Mouse (Mus musculus) gastrocnemius, postnatal 10 days (tissue): ENCODE measurements around the gene BC049715. TPM values are rescaled to one million over a fixed set of nuclear protein-coding genes. Genes with fewer than 3 reads are reported as not detected.
"Not testable (repeated sequence)": the region's sequence is repeated elsewhere in the genome, so short reads cannot be mapped to it uniquely, and the experiment has no call there.

Source experiments
- DNase-seq: peaks from one replicate; pipeline ENCODE4 v3.0.0; 2021; ENCODE audit warnings: mixed read lengths
- total RNA-seq, 2 experiments: library from RNA; stranded (reverse); gene quantifications; 2 replicates each; pipeline ENCODE4 v1.2.3; 2021

The BC049715 gene
- total RNA-seq, 2 experiments from 2014 or later: 0.38 to 0.65 TPM

DNA sequence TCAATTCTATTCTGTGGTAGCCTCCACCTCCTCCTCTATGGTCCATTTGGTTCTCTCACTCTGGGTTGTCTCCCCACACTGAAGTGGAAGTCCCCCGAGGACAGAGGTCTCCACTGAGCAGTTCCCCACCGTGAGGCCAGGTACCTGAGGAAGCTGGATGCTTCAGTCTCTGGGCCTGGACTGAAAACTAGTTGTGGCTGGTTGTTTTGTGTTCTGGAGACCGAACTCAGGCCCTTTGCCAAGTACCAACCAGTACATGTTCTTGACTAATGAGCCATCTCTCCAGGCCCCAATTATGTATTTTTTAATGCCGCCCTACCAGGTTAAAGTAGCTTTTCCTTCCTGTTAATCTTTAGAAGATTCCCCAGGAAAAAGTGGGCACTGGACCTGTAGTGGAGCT, 24.9 kb downstream of the BC049715 start:
- no peak for DNase-seq

DNA sequence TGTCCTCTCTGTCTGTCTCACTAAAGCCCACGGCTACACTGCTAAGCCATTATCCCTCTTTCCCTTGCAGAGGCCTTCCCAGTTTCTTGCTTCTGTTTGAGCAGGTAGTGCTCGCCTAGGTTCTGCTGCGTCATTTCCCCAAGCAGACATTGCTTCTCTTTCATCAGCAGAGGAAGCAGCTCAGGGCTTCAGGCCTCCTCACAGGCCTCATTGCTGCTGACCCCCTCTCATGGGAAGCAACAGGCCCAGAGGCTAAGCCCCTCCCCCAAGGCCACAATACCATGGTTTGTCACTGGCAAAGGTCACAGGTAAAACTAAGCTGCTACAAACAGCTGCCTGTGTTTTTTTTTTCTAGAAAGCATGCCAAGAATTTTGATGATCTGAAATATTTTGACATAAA, 25.3 kb downstream of the BC049715 start:
- DNase-seq: no peak

DNA sequence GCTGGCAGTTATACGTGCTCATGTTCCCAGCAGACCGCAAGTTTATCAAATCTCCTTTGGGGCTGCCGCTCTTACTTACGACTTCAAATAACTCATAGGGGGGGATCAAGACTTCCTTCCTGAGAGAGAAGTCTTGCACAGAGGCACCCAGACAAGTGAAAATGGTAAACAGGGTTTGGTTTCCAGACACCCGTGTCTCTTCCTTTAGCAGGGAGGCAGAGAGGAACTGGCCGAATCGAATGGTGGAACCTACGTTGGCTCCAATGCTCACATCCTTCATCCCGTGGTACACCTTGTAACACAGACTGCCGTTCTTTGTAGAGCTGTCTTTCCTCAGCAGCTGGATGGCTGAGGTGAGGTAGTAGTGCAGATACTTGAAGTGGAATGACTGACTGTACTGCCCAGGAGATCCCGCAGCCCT, 26.9 kb downstream of the BC049715 start:
- DNase-seq: no peak

DNA sequence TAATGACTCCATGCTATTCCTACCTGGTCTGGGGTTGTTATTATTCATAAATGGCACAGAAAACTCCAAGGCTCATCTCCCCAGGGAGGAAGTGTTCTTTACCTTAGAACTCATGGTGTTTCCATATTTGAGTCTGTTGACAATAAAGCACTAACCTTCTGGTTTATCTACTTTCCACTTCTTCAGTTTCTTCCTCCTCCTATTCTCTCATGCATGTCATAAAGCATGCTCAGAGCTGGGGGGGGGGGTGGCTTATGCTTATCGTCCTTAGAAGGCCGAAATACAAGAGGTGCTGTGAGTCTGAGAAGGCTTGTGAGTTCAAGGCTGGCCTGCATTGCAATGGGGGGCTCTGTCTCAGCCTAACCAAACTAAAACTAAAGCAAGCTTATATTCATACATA, 27.8 kb downstream of the BC049715 start:
- no peak for DNase-seq

DNA sequence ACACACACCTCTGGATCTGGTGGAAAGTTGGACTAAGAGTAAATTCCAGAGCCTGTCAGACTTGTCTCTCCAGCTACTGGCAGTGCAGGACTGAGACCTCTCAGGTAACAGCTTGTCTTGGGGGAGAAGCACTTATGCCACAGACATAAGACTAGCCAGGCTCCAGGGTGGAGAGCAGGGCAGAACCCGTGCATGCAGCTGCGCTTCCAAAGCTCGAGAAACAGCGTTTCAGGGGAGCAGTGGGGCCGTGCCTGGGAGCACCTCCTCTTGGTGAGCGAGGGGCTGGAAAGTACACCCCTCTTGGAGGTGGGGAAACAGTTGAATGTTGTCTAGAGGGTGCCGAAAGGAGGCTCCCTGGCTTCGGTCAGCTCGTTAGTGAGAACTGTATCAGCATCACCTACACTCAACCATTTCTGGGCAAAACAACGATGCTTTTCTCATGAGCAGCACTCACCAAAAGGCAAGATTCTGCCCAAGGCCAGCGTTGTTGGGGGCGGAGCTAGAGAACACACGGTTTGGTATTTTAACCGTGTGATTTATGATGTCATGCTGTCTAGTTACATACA, 28.7 kb downstream of the BC049715 start:
- DNase-seq: no peak

DNA sequence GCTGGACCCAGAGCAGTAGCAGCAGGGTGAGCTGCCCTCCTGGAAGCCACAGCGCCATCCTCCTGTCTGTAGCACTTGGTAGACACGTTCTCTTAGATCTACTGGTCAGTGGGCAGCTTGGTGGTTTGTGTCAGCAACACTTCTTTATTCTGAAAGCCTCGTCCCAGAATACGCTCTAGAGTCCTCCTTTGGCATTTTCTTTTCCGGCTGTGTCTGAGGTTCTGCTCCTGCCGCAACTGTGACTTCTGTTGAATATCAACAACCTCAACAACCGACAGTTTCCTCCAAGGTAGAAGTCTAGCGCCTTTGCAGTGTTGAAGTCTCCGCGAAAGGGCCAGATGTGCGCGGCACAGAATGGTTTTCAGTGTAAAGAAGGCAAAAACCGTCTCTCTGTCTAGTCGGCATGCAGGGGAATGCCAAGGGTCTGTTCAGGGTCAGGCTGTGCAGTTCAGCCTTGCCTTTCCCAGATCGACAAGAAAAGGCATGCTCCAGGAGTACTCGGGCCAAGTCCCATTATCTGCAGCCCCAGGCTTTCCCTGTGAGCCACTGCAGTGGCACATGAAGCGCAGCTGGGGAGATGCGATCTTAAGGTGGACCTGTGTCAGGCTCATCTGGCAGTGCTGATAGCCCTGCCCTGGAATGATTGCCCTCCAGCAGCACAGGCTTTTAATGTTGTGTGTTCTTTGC, 29.9 kb downstream of the BC049715 start, which contains the start of gene Art4:
Gene Art4 (minus strand): TSS at position 548 of the 687 bp plus-strand sequence.
- no peak for DNase-seq

DNA sequence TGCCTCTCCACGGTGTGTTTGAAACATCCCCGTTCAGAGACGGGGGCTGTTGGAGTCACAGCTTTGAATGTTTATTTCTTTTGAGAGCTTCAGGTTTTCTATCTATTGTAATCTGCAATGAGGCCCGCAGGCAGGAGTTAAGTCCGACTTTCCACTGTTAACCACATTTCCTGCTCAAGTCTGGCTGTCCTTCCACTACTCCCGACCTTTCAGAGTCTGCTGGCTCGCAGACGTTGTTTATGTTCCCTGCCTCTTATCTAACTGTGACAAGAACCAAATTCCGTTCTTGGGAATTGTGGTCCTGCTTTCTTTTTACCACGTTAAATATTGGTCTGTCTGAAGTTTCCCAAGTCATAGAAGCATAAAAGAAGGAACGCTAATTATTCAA, 30.4 kb downstream of the BC049715 start:
- no peak for DNase-seq

DNA sequence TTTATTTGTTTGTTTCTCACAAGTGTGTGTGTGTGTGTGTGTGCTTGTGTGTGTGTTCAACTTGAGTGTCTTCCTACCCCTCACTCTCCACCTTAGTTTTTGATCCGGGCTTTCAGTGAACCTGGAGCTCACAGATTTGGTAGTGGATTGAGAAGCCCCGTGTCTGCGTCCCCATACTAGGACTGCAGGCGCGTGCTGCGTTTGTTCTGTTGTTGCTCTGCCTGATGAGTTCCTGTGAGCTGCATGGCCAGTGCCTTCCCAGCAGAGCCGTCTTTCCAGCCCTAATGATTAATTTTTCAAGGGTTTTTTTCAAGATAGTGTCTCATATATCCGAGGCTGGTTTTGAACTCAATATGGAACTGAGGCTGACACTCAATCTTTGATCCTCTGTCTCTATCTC, 31.0 kb downstream of the BC049715 start:
- DNase-seq: no peak

DNA sequence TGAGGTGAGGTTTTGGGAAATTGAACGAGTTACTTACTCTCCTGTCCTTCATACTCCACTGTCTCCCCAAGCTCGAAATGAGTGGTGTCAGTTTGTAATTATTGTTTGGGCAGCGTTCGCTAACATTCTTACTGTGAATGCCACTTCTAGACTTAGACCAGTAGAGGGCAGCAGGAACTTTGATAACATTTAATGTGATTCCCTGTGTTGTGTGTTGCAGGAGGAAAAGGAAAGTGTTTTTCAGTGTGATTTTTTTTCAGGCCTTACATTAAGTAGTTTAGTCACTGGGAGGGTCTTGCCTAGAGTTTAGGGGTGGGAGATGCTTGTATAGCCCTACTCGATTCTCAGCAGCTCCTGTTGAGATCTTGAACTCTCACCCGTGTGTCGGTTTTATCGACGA, 33.6 kb downstream of the BC049715 start:
- no peak for DNase-seq

DNA sequence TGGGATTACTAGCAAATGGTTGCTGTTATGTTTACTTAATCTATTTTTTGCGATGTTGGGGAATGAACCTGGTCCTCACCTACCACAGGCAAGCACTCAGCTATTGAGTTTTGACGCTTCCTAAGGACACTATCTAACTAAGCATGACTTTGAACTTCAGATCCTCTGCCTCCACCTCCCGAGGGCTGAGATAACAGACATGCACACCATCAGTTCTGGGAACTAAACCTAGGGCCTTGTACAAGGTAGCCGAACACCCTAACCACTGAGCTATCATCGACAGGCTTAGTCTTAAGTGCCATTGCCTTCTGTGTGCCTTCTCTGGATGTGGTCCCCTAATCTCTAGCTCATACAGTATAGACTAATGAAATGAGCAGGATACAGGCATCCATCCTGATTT, 37.9 kb downstream of the BC049715 start:
- DNase-seq: no peak

DNA sequence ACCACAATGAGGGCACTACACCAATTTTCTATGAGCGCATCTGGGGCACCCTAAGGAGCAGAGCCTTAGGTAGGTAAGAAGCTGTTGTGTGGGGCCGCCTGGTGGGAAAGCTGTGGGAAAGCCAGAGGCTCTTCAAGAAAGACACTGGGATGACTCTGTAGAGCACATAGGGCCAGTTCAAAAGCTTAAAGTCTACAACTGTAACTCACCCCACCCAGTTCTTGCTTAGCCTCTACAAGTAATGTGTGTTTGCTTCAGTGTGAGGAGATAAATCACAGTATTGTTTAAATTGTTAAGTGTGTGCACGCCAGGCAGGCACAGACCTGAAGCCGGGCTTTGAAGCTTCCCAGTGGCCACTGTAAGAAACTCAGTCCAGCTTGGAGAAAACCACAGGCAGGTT, 38.7 kb downstream of the BC049715 start:
- DNase-seq: no peak

DNA sequence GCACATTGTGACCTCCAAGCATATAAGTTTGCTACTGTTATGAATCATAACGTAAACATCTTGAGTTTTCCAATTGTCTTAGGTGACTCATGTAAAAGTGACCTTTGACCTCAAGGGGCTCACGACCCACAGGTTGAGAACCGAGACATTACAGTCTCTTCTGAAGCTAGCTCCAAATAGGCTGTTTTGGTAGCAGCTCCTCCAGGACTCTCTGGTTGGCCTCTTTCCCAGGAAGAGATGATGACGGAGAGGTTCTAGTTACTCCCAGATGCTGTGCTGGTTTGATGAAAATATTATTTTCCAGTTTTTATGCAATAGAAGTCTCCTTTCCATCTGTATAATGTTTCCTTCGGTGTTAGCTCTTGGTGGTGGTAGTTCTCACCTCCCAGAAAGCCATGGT, 41.5 kb downstream of the BC049715 start:
- DNase-seq: no peak

DNA sequence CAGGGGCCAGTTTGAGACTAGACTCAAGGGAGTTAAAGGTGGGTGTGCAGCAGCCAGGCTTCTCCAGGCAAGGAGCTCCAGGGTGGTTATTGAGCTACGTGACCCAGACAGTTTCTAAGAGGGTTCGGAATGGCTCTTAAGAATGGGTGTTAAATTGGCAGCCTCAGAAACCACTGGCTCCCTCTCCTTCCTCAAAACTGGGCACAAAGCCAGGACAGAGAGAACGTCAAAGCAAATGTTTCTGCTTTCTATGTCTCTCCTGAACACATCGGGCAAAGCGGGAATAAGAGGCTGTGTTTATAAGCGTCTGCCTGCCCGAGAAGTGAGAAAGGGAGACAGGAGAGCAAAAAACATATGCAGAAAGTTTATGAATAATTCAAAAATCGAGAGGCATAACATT, 47.2 kb downstream of the BC049715 start:
- no peak for DNase-seq

DNA sequence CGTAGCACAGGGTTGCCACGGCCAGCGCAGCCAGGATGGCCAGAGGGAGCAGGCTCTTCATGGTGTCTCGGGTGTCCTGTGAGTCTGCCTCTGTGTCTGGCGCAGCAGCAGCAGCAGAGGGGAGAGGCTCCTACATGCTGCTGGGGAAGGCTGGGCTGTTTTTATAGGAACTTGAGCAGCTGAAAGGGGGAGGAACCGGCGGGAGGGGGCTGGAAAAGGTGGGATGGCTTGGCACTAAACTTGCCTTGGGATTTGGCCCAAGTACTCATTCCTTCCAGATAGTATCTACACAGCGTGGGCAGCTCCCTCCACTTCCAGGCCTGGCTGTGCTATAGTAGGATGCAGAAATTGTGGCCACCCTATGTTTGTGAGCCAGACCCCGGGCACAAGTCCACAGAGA, 48.2 kb downstream of the BC049715 start, which contains the start of gene Mgp:
Gene Mgp (minus strand): TSS at position 154 of the 400 bp plus-strand sequence.
- DNase-seq: peak; percentile 47

DNA sequence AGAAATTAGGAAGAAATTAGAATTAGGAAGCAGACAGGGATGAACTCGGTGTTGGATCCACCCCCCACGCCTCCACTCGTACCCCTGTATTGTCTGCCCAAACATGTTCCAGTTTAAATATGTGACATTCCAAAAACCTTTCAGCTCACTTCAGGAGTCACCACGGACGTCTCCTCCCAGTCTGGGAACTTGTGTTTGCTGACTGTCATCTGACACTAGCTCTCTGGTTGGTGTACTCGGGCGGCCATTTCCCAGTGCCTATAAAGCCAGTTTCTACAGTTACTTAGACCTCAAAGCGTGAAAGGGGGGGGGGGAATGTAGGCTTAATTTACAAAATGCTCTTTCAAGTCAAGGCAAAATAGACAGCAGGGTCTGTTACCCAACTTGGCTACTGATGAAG, 54.3 kb downstream of the BC049715 start:
- DNase-seq: no peak

DNA sequence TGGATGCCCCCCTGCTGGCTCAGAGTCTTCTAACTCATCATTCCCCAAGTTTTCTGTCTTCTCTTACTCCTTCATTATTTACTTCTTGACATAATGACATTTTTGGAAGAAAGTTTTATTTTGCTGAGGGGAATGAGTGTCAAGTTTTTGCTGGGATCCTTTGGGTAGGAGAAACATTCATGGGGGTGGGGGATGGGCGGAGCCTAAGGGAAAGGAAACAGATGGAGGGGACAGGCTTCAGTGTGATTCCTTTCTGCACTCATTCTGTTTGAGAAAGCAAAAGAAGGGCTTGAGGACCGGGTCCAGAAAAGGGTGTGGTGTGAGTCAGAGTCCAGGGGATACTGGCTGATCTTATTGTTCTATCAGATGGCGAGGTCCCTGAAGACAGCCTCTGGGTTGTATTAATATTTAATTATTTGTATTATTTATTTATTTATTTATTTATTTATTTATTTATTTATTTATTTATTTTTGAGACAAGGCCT, 56.0 kb downstream of the BC049715 start:
- no peak for DNase-seq

DNA sequence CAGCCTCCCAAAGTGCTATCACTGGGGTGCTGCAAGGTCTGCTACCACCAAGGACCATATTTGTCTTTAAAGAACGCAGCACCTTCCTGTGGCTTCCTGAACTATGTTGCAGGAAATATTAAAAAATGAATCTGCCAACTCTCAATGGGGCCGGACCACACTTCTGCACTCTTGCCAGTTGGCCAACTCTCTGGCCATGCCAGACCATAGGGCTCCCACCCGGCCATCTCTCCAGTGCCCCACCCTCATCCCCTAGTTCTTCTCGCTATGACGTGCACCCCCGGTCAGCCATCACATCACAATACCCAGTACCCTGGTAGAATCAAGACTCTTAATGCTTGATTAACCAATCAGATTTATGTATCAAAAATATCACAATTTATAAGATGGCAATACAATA, 56.5 kb downstream of the BC049715 start:
- DNase-seq: no peak

DNA sequence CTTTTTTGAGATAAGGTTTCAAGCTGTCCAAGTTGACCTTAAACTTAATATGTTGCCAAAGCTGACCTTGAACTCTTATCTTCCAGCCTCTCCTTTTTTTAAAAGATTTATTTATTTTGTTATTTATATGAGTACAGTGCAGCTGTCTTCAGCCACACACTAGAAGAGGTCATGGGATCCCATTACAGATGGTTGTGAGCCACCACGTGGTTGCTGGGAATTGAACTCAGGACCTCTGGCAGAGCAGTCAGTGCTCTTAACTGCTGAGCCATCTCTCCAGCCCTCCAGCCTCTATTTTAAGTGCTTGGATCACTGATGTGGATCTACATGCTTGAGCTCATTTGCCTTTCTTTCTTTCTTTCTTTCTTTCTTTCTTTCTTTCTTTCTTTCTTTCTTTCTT, 57.3 kb downstream of the BC049715 start:
- DNase-seq: not testable (repeated sequence)

DNA sequence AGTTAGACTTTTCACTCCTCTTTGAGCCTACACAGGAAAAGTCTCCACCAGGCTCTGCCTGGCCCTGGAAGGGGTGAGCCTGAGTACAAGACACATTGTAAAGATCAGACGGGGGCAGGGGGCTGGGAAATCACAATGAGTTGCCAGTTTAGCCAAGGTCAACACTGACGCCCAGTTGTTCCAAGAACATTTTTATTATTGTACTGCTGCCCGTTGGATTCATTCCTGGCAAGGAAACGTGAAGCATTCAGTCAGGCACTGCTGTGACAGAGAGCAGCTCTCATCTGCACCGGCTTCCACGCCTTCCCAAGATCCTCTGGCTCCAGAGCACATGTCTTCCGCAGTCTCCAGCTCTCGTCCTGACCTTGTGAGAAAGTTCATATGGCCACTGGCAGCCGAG, 60.4 kb downstream of the BC049715 start:
- peak; percentile 27 for DNase-seq

DNA sequence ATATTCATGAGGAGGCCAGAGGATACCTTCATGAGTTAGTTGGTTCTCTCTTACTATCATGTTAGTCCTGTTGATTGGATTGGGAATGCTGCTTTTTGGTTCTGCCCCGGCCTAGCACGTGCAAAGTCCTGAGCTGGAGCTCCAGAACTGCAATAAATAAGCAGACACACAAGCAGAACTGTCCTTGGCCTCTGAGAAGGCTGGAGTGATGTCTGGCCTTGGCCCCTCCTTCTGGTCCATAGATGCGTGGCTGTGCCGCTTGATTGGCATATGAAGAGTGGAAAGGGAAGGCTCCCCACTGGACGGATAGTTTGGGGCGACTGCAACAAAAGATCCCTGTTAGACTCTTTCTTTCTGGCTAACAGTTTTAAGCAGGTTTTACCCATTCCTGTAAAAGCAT, 61.6 kb downstream of the BC049715 start:
- DNase-seq: no peak

DNA sequence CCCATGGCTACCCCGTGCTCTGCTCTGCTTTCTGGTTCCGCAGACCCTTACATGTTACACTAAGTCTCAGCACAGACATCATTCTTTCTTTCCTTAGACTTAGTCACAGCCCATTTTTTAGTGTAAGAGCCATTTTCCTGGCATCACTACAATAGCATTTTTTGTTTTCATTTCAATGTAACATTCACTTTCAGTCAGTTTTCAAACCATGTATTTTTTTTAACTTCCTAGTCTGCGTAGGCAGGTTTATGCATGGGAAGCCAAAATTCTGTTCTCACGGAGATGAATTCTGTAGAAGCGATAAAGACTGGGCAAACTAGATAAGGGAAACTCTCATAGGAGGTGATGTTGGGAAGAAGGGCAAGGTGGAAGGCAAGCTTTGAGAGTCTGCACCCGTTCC, 62.1 kb downstream of the BC049715 start:
- no peak for DNase-seq
